Mouse (Mus musculus): ENCODE measurements around the gene Aff1. TPM values are rescaled to one million over a fixed set of nuclear protein-coding genes. Genes with fewer than 3 reads are reported as not detected.

Gene Aff1
- polyA plus RNA-seq, 1 experiment, result 13.6 TPM

- TF ChIP-seq GATA1 (IDR thresholded peaks at IDR 0.05; ENCODE audit: borderline replicate concordance, low read length) (no peak), FLI1 (IDR thresholded peaks at IDR 0.05; ENCODE audit: low read length) (no peak)
- H3K9me3 ChIP-seq, result no peaks in the 10 kb centered on the region
- H3K36me3 ChIP-seq (replicated peaks; ENCODE audit: low read length), result peaks cover 22% of the 10 kb centered on the region
- no peak overlapping the region for H3K4me3 ChIP-seq (replicated peaks)
- H3K4me1 ChIP-seq, result peaks cover 62% of the 10 kb centered on the region
- H3K27me3 ChIP-seq (replicated peaks), result no peaks in the 10 kb centered on the region
Observed at GRCm38 (mm10) chr5:103702527-103702926, 10.4 kb downstream of the Aff1 start.

- Histone ChIP-seq H3K4me3 (replicated peaks) (no peak overlapping the region), H3K36me3 (replicated peaks; ENCODE audit: low read length) (peaks cover 22% of the 10 kb centered on the region), H3K9me3 (no peaks in the 10 kb centered on the region), H3K4me1 (peaks cover 44% of the 10 kb centered on the region), H3K27me3 (replicated peaks) (no peaks in the 10 kb centered on the region)
- TF ChIP-seq GATA1 (IDR thresholded peaks at IDR 0.05; ENCODE audit: borderline replicate concordance, low read length) (no peak), FLI1 (IDR thresholded peaks at IDR 0.05; ENCODE audit: low read length) (no peak)
Observed at GRCm38 (mm10) chr5:103705331-103705730, 13.2 kb downstream of the Aff1 start.

GRCm38 (mm10) chr5:103705874-103706273 is 13.7 kb downstream of the Aff1 start:
- H3K36me3 ChIP-seq (replicated peaks; ENCODE audit: low read length), result peaks cover 22% of the 10 kb centered on the region
- no peaks in the 10 kb centered on the region for H3K9me3 ChIP-seq
- peaks cover 39% of the 10 kb centered on the region for H3K4me1 ChIP-seq

GRCm38 (mm10) chr5:103709044-103709443 is 16.9 kb downstream of the Aff1 start:
- Histone ChIP-seq H3K36me3 (replicated peaks; ENCODE audit: low read length) (peaks cover 3% of the 10 kb centered on the region), H3K9me3 (no peaks in the 10 kb centered on the region), H3K4me1 (peaks cover 49% of the 10 kb centered on the region), H3K4me3 (replicated peaks) (peak overlapping the region; percentile 50), H3K27me3 (replicated peaks) (no peaks in the 10 kb centered on the region)
- TF ChIP-seq GATA1 (IDR thresholded peaks at IDR 0.05; ENCODE audit: borderline replicate concordance, low read length) (no peak), FLI1 (IDR thresholded peaks at IDR 0.05; ENCODE audit: low read length) (no peak)

More at GRCm38 (mm10) chr5:103705874-103706273, 13.7 kb downstream of the Aff1 start:
- Histone ChIP-seq H3K4me3 (replicated peaks) (no peak overlapping the region), H3K27me3 (replicated peaks) (no peaks in the 10 kb centered on the region)
- TF ChIP-seq FLI1 (IDR thresholded peaks at IDR 0.05; ENCODE audit: low read length), result no peak
- TF ChIP-seq GATA1 (IDR thresholded peaks at IDR 0.05; ENCODE audit: borderline replicate concordance, low read length), result no peak

- Histone ChIP-seq H3K36me3 (replicated peaks; ENCODE audit: low read length) (peaks cover 3% of the 10 kb centered on the region), H3K9me3 (no peaks in the 10 kb centered on the region), H3K27me3 (replicated peaks) (no peaks in the 10 kb centered on the region), H3K4me3 (replicated peaks) (no peak overlapping the region), H3K4me1 (peaks cover 40% of the 10 kb centered on the region)
- TF ChIP-seq GATA1 (IDR thresholded peaks at IDR 0.05; ENCODE audit: borderline replicate concordance, low read length), result no peak
Observed at GRCm38 (mm10) chr5:103711886-103712285, 19.7 kb downstream of the Aff1 start.

- no peaks in the 10 kb centered on the region for H3K9me3 ChIP-seq
- H3K4me1 ChIP-seq, result peaks cover 40% of the 10 kb centered on the region
- no peak overlapping the region for H3K4me3 ChIP-seq (replicated peaks)
- peaks cover 3% of the 10 kb centered on the region for H3K36me3 ChIP-seq (replicated peaks; ENCODE audit: low read length)
- TF ChIP-seq FLI1 (IDR thresholded peaks at IDR 0.05; ENCODE audit: low read length), result no peak
- TF ChIP-seq GATA1 (IDR thresholded peaks at IDR 0.05; ENCODE audit: borderline replicate concordance, low read length), result no peak
- H3K27me3 ChIP-seq (replicated peaks), result no peaks in the 10 kb centered on the region
Observed at GRCm38 (mm10) chr5:103713422-103713821, 21.2 kb downstream of the Aff1 start.

- H3K4me1 ChIP-seq, result peaks cover 39% of the 10 kb centered on the region
- TF ChIP-seq FLI1 (IDR thresholded peaks at IDR 0.05; ENCODE audit: low read length), result no peak
- peaks cover 3% of the 10 kb centered on the region for H3K36me3 ChIP-seq (replicated peaks; ENCODE audit: low read length)
- H3K9me3 ChIP-seq, result no peaks in the 10 kb centered on the region
- no peaks in the 10 kb centered on the region for H3K27me3 ChIP-seq (replicated peaks)
- H3K4me3 ChIP-seq (replicated peaks), result no peak overlapping the region
Observed at GRCm38 (mm10) chr5:103714943-103715342, 22.8 kb downstream of the Aff1 start.

GRCm38 (mm10) chr5:103716824-103717342 is 24.7 kb downstream of the Aff1 start:
- Histone ChIP-seq H3K4me1 (peaks cover 41% of the 10 kb centered on the region), H3K9me3 (no peaks in the 10 kb centered on the region), H3K36me3 (replicated peaks; ENCODE audit: low read length) (peaks cover 7% of the 10 kb centered on the region)

GRCm38 (mm10) chr5:103719131-103719530 is 27.0 kb downstream of the Aff1 start:
- no peaks in the 10 kb centered on the region for H3K9me3 ChIP-seq
- H3K27me3 ChIP-seq (replicated peaks), result no peaks in the 10 kb centered on the region
- H3K4me1 ChIP-seq, result peaks cover 35% of the 10 kb centered on the region
- peaks cover 9% of the 10 kb centered on the region for H3K36me3 ChIP-seq (replicated peaks; ENCODE audit: low read length)
- H3K4me3 ChIP-seq (replicated peaks), result no peak overlapping the region
- TF ChIP-seq GATA1 (IDR thresholded peaks at IDR 0.05; ENCODE audit: borderline replicate concordance, low read length), result no peak

More at GRCm38 (mm10) chr5:103716824-103717342, 24.7 kb downstream of the Aff1 start:
- H3K4me3 ChIP-seq (replicated peaks), result no peak overlapping the region
- H3K27me3 ChIP-seq (replicated peaks), result no peaks in the 10 kb centered on the region
- TF ChIP-seq GATA1 (IDR thresholded peaks at IDR 0.05; ENCODE audit: borderline replicate concordance, low read length) (no peak), FLI1 (IDR thresholded peaks at IDR 0.05; ENCODE audit: low read length) (no peak)

GRCm38 (mm10) chr5:103719851-103720250 is 27.7 kb downstream of the Aff1 start:
- no peaks in the 10 kb centered on the region for H3K27me3 ChIP-seq (replicated peaks)
- peaks cover 9% of the 10 kb centered on the region for H3K36me3 ChIP-seq (replicated peaks; ENCODE audit: low read length)
- H3K9me3 ChIP-seq, result no peaks in the 10 kb centered on the region
- H3K4me3 ChIP-seq (replicated peaks), result no peak overlapping the region
- TF ChIP-seq FLI1 (IDR thresholded peaks at IDR 0.05; ENCODE audit: low read length), result no peak
- TF ChIP-seq GATA1 (IDR thresholded peaks at IDR 0.05; ENCODE audit: borderline replicate concordance, low read length), result no peak
- H3K4me1 ChIP-seq, result peaks cover 32% of the 10 kb centered on the region

- Histone ChIP-seq H3K4me1 (peaks cover 31% of the 10 kb centered on the region), H3K4me3 (replicated peaks) (no peak overlapping the region), H3K36me3 (replicated peaks; ENCODE audit: low read length) (peaks cover 6% of the 10 kb centered on the region), H3K27me3 (replicated peaks) (no peaks in the 10 kb centered on the region), H3K9me3 (no peaks in the 10 kb centered on the region)
- TF ChIP-seq GATA1 (IDR thresholded peaks at IDR 0.05; ENCODE audit: borderline replicate concordance, low read length) (no peak), FLI1 (IDR thresholded peaks at IDR 0.05; ENCODE audit: low read length) (no peak)
Observed at GRCm38 (mm10) chr5:103720967-103721366, 28.8 kb downstream of the Aff1 start.

Data from megakaryocyte, embryonic 14.5 days (primary cell).